Mouse (Mus musculus): ENCODE results near the gene Ahdc1.

Ahdc1 gene

DNA sequence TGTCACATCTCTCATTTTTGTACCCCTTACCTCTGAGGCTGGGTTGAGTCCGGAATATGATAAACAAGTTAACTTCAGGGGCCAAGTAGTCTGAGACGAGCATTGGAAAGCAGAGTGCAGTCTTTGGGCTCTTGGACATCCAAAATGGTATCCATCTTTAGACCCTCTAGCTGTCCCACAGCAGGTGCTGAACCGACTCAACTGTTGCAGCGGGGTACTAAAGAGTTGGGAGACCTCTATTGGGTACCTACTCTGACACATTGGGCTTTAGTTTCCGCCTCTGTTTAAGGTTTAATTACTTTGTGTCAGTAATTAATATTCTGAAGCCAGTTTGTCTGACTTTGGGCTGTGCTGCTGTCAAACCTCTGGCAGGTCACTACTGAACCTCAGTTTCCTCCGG lies 26.7 kb downstream of the Ahdc1 start:
- no peak for DNase-seq (ENCODE audit: extremely low read depth, insufficient read length, low spot score)

DNA sequence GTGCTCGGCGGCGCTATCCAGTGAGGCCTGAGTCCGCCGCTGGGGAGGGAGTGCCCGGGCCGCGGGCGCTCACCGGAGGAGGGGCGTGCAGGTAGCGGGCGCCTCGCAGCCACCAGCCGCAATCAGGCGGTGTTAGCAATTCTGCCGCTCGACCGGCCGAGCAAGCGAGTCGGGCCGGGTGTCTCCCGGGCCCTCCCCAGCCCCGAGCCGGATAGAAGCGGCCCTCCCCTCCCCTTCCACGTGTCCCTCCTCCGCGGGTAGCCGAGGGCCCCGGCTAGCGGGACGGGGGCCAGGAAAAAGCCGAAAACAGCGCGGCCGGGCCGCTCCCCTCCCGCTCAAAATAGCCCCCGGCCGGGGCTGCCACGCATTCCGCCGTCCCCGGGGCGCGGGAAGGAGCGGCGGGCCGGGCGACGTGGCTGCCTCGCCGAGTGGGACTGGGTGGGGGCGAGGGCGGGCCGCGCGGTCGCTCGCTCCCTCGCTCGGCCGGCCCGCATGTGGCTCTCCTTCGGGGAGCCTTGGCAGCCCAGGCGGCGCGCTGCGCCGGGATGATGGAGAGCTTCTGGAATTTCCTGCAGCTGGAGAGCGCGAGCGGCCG lies 27.6 kb downstream of the Ahdc1 start:
- DNase-seq (ENCODE audit: extremely low read depth, insufficient read length, low spot score): peak; percentile 67

DNA sequence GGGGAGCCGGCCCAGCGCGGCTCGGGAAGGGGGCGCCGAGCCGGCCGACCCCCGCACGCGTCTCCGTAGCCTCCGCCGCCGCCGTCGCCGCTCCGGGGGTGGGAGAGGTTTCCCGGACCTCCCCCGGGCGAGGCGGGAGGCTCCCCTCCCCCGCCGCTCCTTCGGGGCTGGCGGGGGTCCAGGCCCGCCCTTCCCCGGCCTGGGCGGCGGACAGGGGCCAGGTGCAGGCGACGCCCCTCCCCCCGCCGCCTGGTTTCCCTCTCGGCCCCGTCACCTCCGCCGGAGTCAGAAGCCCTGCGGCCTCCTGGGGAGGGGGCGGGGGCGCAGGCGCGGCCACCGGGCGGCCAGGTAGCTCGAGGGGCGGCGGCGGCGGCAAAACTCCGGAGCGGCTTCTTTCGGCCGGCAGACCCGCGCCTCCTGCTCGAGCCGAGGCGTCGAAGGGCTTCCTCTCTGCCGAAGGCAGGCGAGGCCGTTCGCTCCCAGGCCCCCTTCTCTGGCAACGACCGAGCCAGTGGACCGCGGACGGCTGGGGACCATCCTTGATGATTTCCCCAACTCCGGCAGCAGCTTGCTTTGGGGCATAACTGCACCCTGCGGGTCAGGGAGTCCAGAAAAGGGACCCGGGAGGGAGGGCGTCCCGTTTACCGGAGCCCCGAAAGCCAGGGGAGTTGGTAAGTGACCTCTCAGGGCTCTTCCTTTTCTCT lies 28.2 kb downstream of the Ahdc1 start:
- DNase-seq (ENCODE audit: extremely low read depth, insufficient read length, low spot score): peak; percentile 65

DNA sequence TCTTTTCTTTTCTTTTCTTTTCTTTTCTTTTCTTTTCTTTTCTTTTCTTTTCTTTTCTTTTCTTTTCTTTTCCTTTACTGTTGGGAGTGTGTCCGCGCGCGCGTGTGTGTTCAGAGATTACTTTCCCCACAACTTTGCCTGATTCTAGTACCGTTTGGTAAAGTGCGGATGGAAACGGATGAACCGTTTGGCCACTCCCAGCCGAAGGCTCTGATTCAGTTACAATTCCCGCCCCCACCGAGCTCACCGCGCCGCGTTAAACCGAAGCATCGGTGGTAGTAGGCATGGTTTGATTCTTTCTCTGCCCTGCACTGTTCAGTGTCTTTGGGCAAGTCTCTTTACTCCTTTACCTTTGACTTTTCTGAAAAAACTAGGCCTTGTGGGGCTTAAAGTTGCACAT lies 28.8 kb downstream of the Ahdc1 start:
- no peak for DNase-seq (ENCODE audit: extremely low read depth, insufficient read length, low spot score)

DNA sequence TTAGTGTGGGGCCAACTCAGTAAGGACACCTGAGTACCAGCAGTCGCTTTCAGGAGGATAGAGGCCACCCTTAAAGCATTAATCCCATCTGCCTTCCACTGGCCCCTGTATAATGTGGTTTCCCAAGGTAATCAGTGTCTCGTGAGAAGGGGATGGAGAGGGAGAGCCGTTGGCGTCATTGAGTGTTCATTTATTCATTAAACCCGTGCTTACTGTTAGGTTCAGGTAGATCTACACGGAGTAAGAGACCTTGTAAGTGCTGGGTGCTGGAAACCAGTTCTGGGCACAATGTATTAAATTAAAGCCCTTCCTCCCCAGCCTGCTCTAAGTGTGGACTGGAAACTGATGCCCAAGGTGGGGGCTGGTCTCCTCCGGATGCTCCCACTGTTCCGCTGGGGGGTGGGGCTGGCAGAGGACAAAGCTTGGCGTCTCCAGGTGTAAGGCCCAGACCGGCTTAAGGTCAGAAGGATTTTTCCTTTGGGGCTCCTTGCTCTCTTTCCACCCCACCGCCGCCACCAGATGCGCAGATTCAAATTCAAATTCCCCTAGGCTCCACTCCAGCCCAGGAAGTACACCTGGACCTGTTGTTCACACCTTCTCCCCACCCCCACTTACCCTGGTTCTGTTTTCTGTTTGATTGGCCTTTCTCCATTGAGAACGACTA lies 29.3 kb downstream of the Ahdc1 start:
- DNase-seq (ENCODE audit: extremely low read depth, insufficient read length, low spot score): no peak

DNA sequence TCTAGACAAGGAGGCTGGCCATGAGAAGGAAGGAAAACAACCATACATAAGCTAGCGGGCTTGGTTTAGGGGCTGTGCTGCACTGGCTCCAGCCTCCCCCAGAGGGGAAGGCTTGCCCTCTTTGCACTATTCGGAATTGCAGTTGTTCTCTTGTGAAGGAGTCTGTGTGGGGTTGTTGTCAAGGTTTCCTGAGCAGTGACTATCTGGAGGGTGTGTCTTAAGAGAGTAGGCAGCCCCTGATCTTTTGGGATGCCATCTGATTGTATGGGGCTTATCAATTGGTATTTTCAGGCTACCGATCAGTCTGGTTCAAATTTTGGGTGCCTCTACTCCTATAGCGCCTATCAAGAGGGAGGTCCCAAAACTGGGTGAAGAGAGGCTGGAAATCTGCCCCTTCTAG lies 31.2 kb downstream of the Ahdc1 start:
- no peak for DNase-seq (ENCODE audit: extremely low read depth, insufficient read length, low spot score)

DNA sequence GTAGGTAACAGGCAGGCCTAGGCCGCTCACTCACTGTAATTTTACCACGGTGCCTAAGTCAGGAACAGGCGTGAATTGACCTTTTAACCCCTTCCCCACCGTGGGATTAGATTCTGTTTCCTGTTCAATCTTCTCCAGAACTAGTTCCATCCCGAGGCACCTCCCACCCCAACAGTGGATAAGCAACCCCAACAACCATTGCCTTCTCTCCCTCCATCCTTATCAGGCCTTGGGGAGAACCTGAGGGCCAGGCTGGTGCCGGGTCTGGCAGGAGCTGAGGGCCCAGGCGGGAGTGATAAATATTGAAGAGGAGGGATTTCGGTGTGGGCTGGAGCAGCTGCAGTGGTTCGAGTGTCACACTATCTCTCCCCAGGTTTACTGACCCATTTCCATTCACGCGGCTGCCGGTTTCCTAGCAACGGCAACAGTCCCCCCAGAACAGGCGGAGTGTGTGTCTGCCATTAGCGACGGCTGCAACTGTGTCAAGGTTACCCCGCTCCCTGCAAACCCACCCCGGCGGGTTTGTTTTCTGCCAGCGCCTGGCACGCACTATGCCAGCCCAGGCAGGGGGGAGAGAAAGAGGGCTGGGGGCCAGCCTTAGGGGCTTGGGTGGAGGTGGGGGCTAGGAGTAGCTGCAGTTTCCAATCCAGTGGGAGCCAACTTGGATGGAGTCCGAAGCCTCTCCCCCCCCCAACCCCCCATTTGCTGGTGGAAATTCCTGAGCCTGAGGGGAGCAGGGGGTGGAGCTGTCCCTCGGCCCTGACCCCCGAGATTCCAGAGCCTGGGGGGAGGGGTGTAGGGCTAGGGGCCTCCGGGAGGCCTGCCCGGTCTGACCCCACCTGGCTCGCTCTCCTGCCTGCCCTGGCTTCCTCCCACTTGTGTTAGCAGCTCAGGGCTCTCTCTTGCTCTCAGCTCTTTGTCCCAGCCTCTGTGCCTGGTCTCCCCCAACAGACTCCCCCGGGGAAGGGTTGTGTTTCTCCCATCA lies 31.9 kb downstream of the Ahdc1 start:
- no peak for DNase-seq (ENCODE audit: extremely low read depth, insufficient read length, low spot score)

DNA sequence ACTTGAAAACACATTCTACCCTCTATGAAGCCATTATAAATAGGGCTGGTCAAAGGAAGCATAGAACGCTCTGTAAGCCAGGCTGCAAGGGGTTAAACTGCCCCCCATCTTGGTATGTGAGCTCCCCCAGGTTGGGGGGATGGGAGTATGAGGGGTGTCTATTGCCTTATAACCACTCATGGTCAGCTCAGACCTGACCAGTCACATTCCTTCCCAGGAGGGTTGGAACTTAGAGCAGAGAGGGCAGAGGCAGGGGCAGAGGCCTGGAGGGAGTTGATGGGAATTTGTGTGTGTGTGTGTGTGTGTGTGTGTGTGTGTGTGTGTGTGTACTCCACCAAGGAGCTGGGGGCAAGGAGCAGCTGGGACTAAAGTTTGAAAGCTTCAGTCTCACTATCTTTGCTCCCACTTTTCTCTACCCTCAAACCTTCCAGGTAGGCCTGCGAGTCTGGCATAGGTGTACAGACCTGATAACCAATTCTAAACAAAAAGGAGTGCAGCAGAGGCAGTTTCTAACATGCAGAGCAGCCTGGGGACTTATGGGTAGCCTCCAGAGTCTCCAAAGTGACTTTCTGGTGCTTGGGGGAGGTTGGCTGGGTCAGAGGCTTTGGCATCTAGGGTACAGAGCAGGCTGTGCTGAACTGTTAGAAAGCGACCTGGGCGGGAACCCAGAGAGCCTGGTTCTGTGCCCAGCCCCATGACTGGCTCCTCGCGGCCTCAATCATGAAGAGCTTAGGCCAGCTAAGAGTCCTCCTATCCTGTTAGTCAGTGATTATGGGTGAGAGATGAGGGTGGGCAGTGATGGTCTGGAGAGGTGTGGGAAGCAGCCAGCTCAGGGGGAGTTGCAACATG lies 33.0 kb downstream of the Ahdc1 start:
- DNase-seq (ENCODE audit: extremely low read depth, insufficient read length, low spot score): no peak

DNA sequence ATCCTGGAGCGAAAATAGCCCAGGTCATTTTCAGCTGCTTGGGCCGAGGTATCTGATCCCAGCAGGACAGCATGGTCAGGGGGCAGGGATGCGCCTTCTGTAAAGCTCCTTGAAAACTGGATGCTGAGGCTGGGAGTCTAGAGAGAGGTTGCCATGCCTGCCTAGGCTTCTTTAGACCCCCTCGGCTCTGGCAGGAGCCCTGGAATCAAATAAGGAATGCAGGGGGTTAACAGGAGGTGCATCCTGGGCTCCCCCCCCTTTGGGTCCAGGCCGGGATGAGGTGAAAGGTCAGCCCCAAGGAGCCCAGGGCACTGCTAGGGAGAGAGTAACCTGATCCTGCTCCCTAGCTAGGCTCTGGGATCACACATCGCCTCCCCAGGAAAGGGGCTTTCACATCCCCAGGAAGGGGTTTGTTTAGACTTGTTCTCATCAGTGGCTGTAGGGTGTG lies 33.6 kb downstream of the Ahdc1 start:
- DNase-seq (ENCODE audit: extremely low read depth, insufficient read length, low spot score): no peak

DNA sequence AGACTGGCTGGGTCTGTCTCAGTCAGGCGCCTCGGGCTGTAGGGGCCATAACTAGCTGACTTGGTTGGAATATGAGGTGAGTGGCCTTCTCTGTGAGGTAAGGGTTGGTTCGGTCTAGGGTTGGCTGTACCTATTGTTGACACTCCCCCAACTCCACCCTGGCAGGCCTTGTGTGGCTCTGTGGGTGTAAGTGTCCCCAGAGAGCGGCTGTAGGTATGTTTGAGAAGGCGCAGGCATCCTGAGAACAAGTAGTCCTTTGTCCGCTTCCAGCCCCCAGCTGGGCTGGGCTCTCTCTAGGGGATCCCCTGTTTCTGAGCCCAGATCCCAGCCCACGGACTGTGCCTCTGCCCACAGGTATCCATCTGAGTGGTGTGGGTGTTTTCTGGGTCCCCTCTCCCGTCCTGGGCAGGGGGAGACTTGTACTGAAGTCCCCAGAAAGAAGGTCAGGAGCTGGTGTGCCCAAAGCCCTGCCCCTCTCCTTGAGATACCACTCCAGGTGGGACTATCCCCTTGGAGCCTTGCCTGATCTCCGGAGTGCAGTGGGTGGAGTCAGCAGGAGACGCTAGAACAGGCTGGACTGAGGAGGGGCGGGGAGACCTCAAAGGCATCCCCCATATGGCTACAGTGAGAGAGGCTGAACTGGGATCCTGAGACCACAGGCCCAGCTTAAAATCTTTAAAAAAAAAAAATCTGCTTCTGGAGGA lies 34.9 kb downstream of the Ahdc1 start:
- no peak for DNase-seq (ENCODE audit: extremely low read depth, insufficient read length, low spot score)

DNA sequence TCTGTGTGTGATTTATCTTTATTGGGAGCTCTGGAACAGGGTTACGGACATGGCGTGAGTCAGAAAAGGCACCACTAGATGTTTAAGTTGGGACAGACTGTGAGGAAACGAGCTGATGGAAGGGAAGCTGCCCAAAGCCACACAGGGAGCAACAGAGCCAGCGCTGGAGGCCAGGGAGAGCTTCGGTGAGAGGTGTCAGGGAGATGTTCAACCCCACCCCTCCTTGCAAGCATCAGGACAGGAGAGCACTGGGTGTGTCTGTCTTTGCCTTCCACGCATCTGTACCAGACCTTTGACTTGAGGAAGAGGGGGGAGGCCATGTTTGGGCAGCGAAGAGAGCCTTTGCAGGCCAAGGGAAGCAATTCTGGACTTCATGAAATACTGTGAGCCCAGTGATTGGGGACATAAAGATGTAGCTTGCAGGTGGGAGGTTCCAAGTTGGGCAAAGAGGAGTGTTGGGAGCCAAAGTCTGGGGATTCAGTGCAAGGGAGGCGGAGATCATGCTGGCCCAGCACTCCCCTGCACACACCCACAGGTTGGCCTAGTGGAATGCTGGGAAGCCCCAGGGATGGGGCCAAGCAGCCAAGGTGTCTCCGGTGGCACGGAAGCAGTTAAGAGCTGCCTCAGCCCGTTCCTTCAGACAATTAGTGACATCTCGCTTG lies 35.8 kb downstream of the Ahdc1 start:
- no peak for DNase-seq (ENCODE audit: extremely low read depth, insufficient read length, low spot score)

DNA sequence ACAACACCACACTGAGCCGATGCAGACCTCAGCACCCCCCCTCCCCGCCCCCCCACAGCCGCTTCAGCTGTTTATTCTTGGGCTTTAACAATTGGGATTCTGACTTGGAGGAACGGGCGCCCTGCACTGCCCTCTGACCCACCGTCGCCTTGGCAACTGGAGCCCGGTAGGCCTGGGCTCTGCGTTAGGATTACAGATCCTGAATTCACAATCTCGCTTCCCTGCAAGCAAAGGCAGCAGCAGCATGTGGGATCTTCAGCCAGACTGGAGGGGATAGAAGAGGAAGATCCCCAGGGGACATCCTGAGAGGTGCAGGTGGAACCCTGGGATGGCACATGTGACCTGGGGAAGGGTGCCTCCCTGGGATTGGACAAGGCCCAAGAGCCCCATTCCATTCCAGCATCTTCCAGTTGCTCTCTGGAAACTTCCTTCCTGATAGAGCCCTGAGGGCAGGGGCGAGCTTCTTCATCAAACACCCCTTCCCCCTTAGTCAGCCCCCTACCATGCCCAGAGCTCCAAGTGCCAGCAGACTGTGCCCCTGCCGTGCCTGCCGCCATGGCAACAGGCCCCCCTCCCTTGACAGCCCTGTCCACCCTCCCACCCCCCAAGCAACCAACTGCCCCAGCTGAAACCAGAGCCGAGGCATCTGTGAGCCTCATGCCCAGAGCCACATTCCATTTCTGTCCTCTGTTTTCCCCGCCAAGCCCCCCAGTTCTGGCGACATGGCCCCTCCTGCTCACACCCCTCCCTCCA lies 36.5 kb downstream of the Ahdc1 start:
- DNase-seq (ENCODE audit: extremely low read depth, insufficient read length, low spot score): no peak

DNA sequence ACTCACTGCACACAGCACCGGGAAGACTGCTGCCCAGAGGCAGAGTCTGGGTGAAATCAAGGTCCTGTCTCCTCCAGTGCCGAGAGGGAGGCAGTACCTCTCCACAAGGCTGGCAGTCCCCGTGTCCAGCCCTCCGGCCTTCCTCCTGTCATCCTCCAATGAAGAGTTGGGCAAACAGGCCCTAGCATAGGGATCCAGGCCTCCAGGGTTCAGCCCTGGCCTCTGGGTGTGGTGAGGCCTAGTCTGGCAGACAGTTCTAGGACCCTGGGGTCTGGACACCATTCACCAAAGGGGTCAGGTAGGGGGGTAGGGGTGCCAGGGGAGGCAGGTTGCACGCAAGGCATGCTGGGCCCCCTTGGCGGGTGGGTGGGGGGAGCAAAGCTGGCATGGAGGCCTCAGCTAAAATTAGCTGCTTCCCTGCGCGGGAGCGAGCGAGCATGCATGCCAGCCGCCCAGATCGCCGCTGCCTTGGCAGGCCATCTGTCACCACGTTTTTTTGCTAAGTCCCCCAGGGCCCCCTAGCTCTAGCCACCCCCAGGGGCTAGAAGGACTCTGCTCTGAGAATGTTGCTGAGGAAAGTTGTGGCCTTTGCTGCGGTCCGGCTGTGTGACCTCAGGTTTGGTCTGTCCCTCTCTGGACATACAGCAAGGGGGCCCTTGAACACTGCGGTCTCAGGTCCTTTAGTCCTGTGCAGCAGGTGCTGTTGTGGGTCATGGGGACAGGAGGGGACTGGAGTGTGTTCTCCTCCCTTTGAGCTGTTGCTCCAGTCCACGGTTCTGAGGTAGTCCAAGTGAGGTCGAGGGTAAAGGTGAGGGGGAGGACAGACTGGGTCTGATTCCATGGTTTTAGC lies 38.2 kb downstream of the Ahdc1 start:
- DNase-seq (ENCODE audit: extremely low read depth, insufficient read length, low spot score): no peak

DNA sequence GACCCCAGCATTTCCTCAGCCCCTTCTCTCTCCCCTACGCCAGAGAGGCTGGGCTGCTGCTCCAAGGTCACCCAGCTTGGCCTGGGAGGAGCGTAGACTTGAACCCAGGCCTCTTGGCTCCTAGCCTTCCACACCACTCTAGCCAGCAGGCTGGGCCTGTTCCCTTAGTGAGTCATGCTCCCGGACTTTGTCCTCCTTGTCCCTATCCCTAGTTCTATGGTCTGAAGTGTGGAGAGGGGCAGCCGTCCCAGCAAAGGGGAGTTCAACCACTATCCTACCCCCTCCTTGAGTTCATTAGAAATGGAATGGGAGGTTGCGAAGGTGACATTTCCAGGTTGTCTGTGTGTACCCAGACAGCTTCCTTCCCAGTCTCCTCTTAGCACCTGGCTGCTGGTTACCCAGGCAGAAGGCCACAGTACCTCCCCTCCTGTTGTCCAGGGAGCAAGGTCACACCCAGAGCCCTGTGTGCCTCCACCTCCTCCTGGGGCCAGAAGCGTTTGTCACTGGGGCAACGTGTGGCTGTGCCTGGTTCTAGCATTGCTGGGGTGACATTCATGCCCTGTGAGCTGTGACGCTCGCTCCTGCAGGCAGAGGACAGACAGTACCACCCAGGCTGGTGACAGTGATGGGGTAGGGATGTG lies 39.3 kb downstream of the Ahdc1 start:
- DNase-seq (ENCODE audit: extremely low read depth, insufficient read length, low spot score): no peak

DNA sequence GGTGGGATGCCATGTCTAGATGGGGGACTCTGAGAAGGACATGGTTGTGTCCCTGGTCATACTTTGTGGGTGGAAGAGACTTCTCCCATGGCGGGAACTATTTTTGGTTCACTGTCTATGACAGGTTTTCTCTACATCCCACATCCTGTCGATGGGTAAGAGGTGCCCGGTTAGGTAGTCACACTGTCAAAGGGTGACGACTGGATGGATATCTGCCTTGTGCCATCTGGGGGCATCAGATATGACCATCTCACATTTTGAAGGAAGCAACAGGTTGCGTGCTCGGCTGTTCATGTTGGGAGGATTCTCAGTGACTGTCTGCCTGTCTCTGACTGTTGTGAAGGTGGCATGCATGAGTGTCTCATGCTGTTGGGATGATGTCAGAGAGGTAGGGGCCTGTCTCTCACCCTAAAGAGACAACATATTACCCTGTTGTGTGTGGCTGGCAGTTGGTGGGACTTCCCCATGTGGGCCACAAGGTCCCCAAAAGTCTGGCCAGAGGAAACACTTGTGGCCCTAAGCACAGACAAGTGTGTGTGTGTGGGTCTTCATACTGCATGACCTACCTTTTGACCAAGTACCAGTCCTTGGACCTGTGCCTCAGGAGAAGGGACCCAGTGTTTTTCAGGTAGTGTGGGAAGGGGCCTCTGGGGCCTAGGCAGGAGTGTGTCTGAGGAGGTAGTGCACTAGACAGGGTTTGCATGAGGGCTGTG lies 39.9 kb downstream of the Ahdc1 start:
- no peak for DNase-seq (ENCODE audit: extremely low read depth, insufficient read length, low spot score)

DNA sequence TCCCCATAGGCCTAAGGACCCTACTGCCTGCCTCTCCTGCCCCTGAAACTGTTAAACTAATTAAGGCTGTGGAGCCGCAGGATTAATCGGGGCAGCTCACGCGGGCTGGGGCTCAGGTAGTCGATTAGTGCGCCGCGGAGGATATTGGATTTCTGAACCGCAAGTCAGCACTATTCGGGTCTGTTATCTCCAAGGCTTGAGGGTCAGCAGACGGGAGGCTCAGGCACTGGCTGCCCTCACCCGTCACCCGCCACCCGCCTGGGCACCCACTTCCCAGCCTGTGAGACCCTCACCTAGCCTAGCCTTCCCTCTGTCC lies 40.4 kb downstream of the Ahdc1 start:
- no peak for DNase-seq (ENCODE audit: extremely low read depth, insufficient read length, low spot score)

All from 3134 (cell line).